Mouse (Mus musculus) erythroblast, embryonic 14.5 days (primary cell): ENCODE data around the gene Pelo.

ENCODE experiments used
- GATA1 ChIP-seq: IDR thresholded peaks from 2 replicates; pipeline ENCODE4 v1.6.1; 2012; ENCODE audit warnings: low read length, inconsistent platforms, mixed read lengths
- TAL1 ChIP-seq: IDR thresholded peaks from 3 replicates; pipeline ENCODE4 v1.6.1; 2012; ENCODE audit warnings: low read length, inconsistent platforms, mixed read lengths

DNA sequence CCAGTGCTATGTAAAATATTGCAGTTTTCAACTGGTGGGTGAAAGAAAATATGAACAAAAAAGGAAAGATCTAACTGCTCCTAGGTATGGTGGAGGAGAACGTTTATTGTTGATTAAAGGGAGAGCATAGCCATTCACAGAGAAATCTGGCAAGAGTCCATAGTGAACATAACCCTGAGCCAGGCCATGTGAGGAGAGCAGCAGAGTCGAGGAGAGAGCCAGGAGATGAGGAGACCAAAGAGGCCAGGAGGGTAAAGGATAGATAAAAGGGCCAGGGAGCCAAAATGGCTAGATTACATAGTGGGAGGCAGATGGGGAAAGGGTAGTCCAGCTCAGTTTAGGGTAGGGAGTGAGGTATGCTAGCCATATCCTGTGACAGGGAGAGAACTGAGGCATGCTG, 6.2 kb upstream of the Pelo start:
- TF ChIP-seq GATA1, result no peak
- TF ChIP-seq TAL1, result no peak
